Mouse (Mus musculus): Measurements from ENCODE around the gene Olfr906. TPM values are rescaled to one million over a fixed set of nuclear protein-coding genes. Genes with fewer than 3 reads are reported as not detected.

Gene Olfr906
- polyA plus RNA-seq (2015; fragmentation: Nextera tagmentation; extraction: Ambion mirVana), result not detected in 2 replicates

- H3K36me3 ChIP-seq (ENCODE audit: control insufficient read depth, insufficient read depth), result no peaks in the 10 kb centered on the region
- ATAC-seq, result no peak
- 92% methylated on average over 3 of the region's 3 CpGs for WGBS
These were observed at the start of gene Olfr906 for GRCm38 (mm10) chr9:38486785-38487184. TSS of gene Olfr906 (plus strand) at chr9:38487085.

GRCm38 (mm10) chr9:38447352-38447751 is 39.5 kb upstream of the Olfr906 start, which contains the start of gene Olfr902:
TSS of gene Olfr902 (plus strand) at chr9:38447652.
- Histone ChIP-seq H3K9me3 (ENCODE audit: control insufficient read depth, low read length) (no peaks in the 10 kb centered on the region), H3K9ac (replicated peaks; ENCODE audit: low read depth, low read length) (no peak within 1 kb of the TSS), H3K4me1 (replicated peaks; ENCODE audit: control insufficient read depth, insufficient read depth, low read length) (no peaks in the 10 kb centered on the region), H3K36me3 (ENCODE audit: control insufficient read depth, insufficient read depth) (no peaks in the 10 kb centered on the region), H3K27ac (ENCODE audit: low read length) (no peak within 1 kb of the TSS), H3K27me3 (replicated peaks; ENCODE audit: control insufficient read depth, insufficient read depth, low read length) (no peaks in the 10 kb centered on the region), H3K4me3 (replicated peaks; ENCODE audit: low read length) (no peak within 1 kb of the TSS), H3K4me2 (ENCODE audit: low read length) (no peak within 1 kb of the TSS)
- ATAC-seq, result no peak
- 93% methylated on average over 5 of the region's 5 CpGs for WGBS

More at GRCm38 (mm10) chr9:38486785-38487184, at the start of gene Olfr906:
- H3K27me3 ChIP-seq (replicated peaks; ENCODE audit: control insufficient read depth, insufficient read depth, low read length), result no peaks in the 10 kb centered on the region
- no peak within 1 kb of the TSS for H3K4me3 ChIP-seq (replicated peaks; ENCODE audit: low read length)
- H3K27ac ChIP-seq (ENCODE audit: low read length), result no peak within 1 kb of the TSS
- H3K9me3 ChIP-seq (ENCODE audit: control insufficient read depth, low read length), result no peaks in the 10 kb centered on the region; the same call in 1 of the 2 replicates
- no peak within 1 kb of the TSS for H3K9ac ChIP-seq (replicated peaks; ENCODE audit: low read depth, low read length)
- no peaks in the 10 kb centered on the region for H3K4me1 ChIP-seq (replicated peaks; ENCODE audit: control insufficient read depth, insufficient read depth, low read length)
- no peak within 1 kb of the TSS for H3K4me2 ChIP-seq (ENCODE audit: low read length)

GRCm38 (mm10) chr9:38462844-38463243 is 24.0 kb upstream of the Olfr906 start, which contains the start of gene Olfr904:
TSS of gene Olfr904 (plus strand) at chr9:38463144.
- Histone ChIP-seq H3K27me3 (replicated peaks; ENCODE audit: control insufficient read depth, insufficient read depth, low read length) (no peaks in the 10 kb centered on the region), H3K4me2 (ENCODE audit: low read length) (no peak within 1 kb of the TSS), H3K27ac (ENCODE audit: low read length) (no peak within 1 kb of the TSS), H3K36me3 (ENCODE audit: control insufficient read depth, insufficient read depth) (no peaks in the 10 kb centered on the region), H3K4me3 (replicated peaks; ENCODE audit: low read length) (no peak within 1 kb of the TSS), H3K4me1 (replicated peaks; ENCODE audit: control insufficient read depth, insufficient read depth, low read length) (no peaks in the 10 kb centered on the region), H3K9me3 (ENCODE audit: control insufficient read depth, low read length) (no peaks in the 10 kb centered on the region), H3K9ac (replicated peaks; ENCODE audit: low read depth, low read length) (no peak within 1 kb of the TSS)
- ATAC-seq, result no peak

GRCm38 (mm10) chr9:38470807-38471206 is 16.1 kb upstream of the Olfr906 start, which contains the start of gene Olfr905:
TSS of gene Olfr905 (plus strand) at chr9:38471107.
- no peaks in the 10 kb centered on the region for H3K27me3 ChIP-seq (replicated peaks; ENCODE audit: control insufficient read depth, insufficient read depth, low read length)
- H3K27ac ChIP-seq (ENCODE audit: low read length), result no peak within 1 kb of the TSS
- no peak for ATAC-seq
- no peak within 1 kb of the TSS for H3K4me2 ChIP-seq (ENCODE audit: low read length)
- no peak within 1 kb of the TSS for H3K4me3 ChIP-seq (replicated peaks; ENCODE audit: low read length)
- H3K9ac ChIP-seq (replicated peaks; ENCODE audit: low read depth, low read length), result no peak within 1 kb of the TSS
- H3K9me3 ChIP-seq (ENCODE audit: control insufficient read depth, low read length), result no peaks in the 10 kb centered on the region
- H3K4me1 ChIP-seq (replicated peaks; ENCODE audit: control insufficient read depth, insufficient read depth, low read length), result no peaks in the 10 kb centered on the region
- no peaks in the 10 kb centered on the region for H3K36me3 ChIP-seq (ENCODE audit: control insufficient read depth, insufficient read depth)

GRCm38 (mm10) chr9:38495501-38495900 is 8.6 kb downstream of the Olfr906 start, which contains the start of gene Olfr907:
TSS of gene Olfr907 (plus strand) at chr9:38495801.
- WGBS, result 86% methylated on average over 2 of the region's 2 CpGs
- no peak within 1 kb of the TSS for H3K27ac ChIP-seq (ENCODE audit: low read length)
- H3K4me3 ChIP-seq (replicated peaks; ENCODE audit: low read length), result no peak within 1 kb of the TSS
- no peaks in the 10 kb centered on the region for H3K4me1 ChIP-seq (replicated peaks; ENCODE audit: control insufficient read depth, insufficient read depth, low read length)
- no peaks in the 10 kb centered on the region for H3K27me3 ChIP-seq (replicated peaks; ENCODE audit: control insufficient read depth, insufficient read depth, low read length)
- no peak for ATAC-seq
- H3K9me3 ChIP-seq (ENCODE audit: control insufficient read depth, low read length), result no peaks in the 10 kb centered on the region
- no peak within 1 kb of the TSS for H3K4me2 ChIP-seq (ENCODE audit: low read length)
- H3K9ac ChIP-seq (replicated peaks; ENCODE audit: low read depth, low read length), result no peak within 1 kb of the TSS
- H3K36me3 ChIP-seq (ENCODE audit: control insufficient read depth, insufficient read depth), result no peaks in the 10 kb centered on the region

GRCm38 (mm10) chr9:38512353-38512752 is 25.5 kb downstream of the Olfr906 start:
- no peak overlapping the region for H3K4me3 ChIP-seq (replicated peaks; ENCODE audit: low read length)
- no peaks in the 10 kb centered on the region for H3K4me1 ChIP-seq (replicated peaks; ENCODE audit: control insufficient read depth, insufficient read depth, low read length)
- no peak overlapping the region for H3K27ac ChIP-seq (ENCODE audit: low read length)
- no peak for ATAC-seq
- H3K36me3 ChIP-seq (ENCODE audit: control insufficient read depth, insufficient read depth), result no peaks in the 10 kb centered on the region
- H3K4me2 ChIP-seq (ENCODE audit: low read length), result no peak overlapping the region
- H3K9me3 ChIP-seq (ENCODE audit: control insufficient read depth, low read length), result no peaks in the 10 kb centered on the region
- no peaks in the 10 kb centered on the region for H3K27me3 ChIP-seq (replicated peaks; ENCODE audit: control insufficient read depth, insufficient read depth, low read length)
- no peak overlapping the region for H3K9ac ChIP-seq (replicated peaks; ENCODE audit: low read depth, low read length)
- 83% methylated on average over 2 of the region's 2 CpGs for WGBS

- Histone ChIP-seq H3K36me3 (ENCODE audit: control insufficient read depth, insufficient read depth) (no peaks in the 10 kb centered on the region), H3K9ac (replicated peaks; ENCODE audit: low read depth, low read length) (no peak within 1 kb of the TSS), H3K4me1 (replicated peaks; ENCODE audit: control insufficient read depth, insufficient read depth, low read length) (no peaks in the 10 kb centered on the region), H3K4me2 (ENCODE audit: low read length) (no peak within 1 kb of the TSS), H3K27ac (ENCODE audit: low read length) (no peak within 1 kb of the TSS), H3K9me3 (ENCODE audit: control insufficient read depth, low read length) (no peaks in the 10 kb centered on the region), H3K4me3 (replicated peaks; ENCODE audit: low read length) (no peak within 1 kb of the TSS), H3K27me3 (replicated peaks; ENCODE audit: control insufficient read depth, insufficient read depth, low read length) (no peaks in the 10 kb centered on the region)
- ATAC-seq, result no peak
- whole genome bisulfite sequencing, result 74% methylated on average over 1 of the region's 1 CpGs
These were observed 34.4 kb downstream of the Olfr906 start, which contains the start of gene Olfr911-ps1 for GRCm38 (mm10) chr9:38521280-38521679. TSS of gene Olfr911-ps1 (plus strand) at chr9:38521580.

- H3K27ac ChIP-seq (ENCODE audit: low read length), result no peak within 1 kb of the TSS
- no peaks in the 10 kb centered on the region for H3K27me3 ChIP-seq (replicated peaks; ENCODE audit: control insufficient read depth, insufficient read depth, low read length)
These were observed 50.7 kb downstream of the Olfr906 start, which contains the start of gene Olfr910 for GRCm38 (mm10) chr9:38537549-38537948. TSS of gene Olfr910 (plus strand) at chr9:38537849.

More at GRCm38 (mm10) chr9:38537549-38537948, 50.7 kb downstream of the Olfr906 start, which contains the start of gene Olfr910:
- ATAC-seq, result no peak
- no peak within 1 kb of the TSS for H3K4me3 ChIP-seq (replicated peaks; ENCODE audit: low read length)
- no peaks in the 10 kb centered on the region for H3K36me3 ChIP-seq (ENCODE audit: control insufficient read depth, insufficient read depth)
- H3K9me3 ChIP-seq (ENCODE audit: control insufficient read depth, low read length), result no peaks in the 10 kb centered on the region
- WGBS, result 91% methylated on average over 2 of the region's 2 CpGs
- no peaks in the 10 kb centered on the region for H3K4me1 ChIP-seq (replicated peaks; ENCODE audit: control insufficient read depth, insufficient read depth, low read length)
- H3K4me2 ChIP-seq (ENCODE audit: low read length), result no peak within 1 kb of the TSS
- no peak within 1 kb of the TSS for H3K9ac ChIP-seq (replicated peaks; ENCODE audit: low read depth, low read length)

Measured in forebrain, embryonic 16.5 days (tissue).